Mouse (Mus musculus): ENCODE results near the gene Sfxn2.

- TF ChIP-seq CTCF (IDR thresholded peaks at IDR 0.05) (no peak), EP300 (IDR thresholded peaks at IDR 0.05; ENCODE audit: insufficient read depth, low read depth, low read length) (no peak), POLR2A (IDR thresholded peaks at IDR 0.05; ENCODE audit: insufficient read depth, low read depth, low read length) (no peak)
Measured at GRCm38 (mm10) chr19:46531071-46532030, 41.8 kb upstream of the Sfxn2 start.
